Mouse (Mus musculus): ENCODE measurements around the gene Rassf3. TPM values are rescaled to one million over a fixed set of nuclear protein-coding genes. Genes with fewer than 3 reads are reported as not detected.

Rassf3 gene
- polyA plus RNA-seq, 1 experiment from 2014 or later, result 13.3 TPM

DNA sequence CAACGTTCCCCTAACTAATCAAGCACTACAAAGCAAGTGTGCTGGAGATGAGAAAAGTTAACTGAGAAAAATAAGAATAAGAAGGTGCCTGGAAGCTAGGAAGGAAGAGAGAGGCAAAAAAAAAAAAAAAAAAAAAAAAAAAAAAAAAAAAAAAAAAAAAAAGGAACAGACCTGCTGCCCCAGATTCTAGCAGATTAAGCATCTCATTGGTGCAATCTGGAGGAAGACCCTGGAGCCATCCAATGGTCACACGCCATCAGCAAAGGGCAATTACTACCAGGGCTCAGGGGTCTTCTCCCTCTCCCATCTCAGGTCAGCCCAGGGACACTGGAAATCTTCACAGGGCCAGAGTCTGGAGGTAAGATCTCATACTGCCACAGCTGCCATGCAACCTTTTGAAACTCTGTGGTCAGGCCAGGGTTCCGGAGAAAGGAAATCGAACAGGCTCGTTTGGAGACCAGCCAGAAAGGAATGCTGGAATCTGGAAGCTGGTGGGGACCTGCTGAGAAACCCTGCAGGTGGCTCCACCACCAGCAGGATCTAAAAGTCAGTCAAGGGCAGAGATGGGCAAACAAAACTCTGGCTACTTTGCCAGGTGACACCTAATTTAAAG lies 49.6 kb downstream of the Rassf3 start:
- Histone ChIP-seq H3K4me2 (ENCODE audit: low read depth, low read length) (no peak overlapping the region), H3K36me3 (ENCODE audit: control insufficient read depth, insufficient read depth) (no peaks in the 10 kb centered on the region), H3K27ac (ENCODE audit: low read length) (no peak overlapping the region), H3K9ac (ENCODE audit: low read depth, low read length) (no peak overlapping the region), H3K27me3 (ENCODE audit: control insufficient read depth, insufficient read depth, low read depth, low read length) (no peaks in the 10 kb centered on the region), H3K9me3 (replicated peaks; ENCODE audit: control insufficient read depth, low read length) (no peaks in the 10 kb centered on the region), H3K4me1 (ENCODE audit: control insufficient read depth, low read depth, low read length) (peaks cover 67% of the 10 kb centered on the region), H3K4me3 (ENCODE audit: low read depth, low read length) (no peak overlapping the region)
- ATAC-seq (ENCODE audit: low read depth), result no peak
- 18% methylated on average over 5 of the region's 5 CpGs for WGBS (ENCODE audit: insufficient replicate concordance)

GRCm38 (mm10) chr10:121425506-121426025 lies 50.6 kb downstream of the Rassf3 start:
- no peak overlapping the region for H3K9ac ChIP-seq (ENCODE audit: low read depth, low read length)
- no peak overlapping the region for H3K4me3 ChIP-seq (ENCODE audit: low read depth, low read length)
- no peaks in the 10 kb centered on the region for H3K36me3 ChIP-seq (ENCODE audit: control insufficient read depth, insufficient read depth)
- peaks cover 57% of the 10 kb centered on the region for H3K4me1 ChIP-seq (ENCODE audit: control insufficient read depth, low read depth, low read length)
- no peaks in the 10 kb centered on the region for H3K9me3 ChIP-seq (replicated peaks; ENCODE audit: control insufficient read depth, low read length)
- no peak for ATAC-seq (ENCODE audit: low read depth)
- H3K27me3 ChIP-seq (ENCODE audit: control insufficient read depth, insufficient read depth, low read depth, low read length), result no peaks in the 10 kb centered on the region
- WGBS (ENCODE audit: insufficient replicate concordance), result 73% methylated on average over 14 of the region's 14 CpGs
- H3K27ac ChIP-seq (ENCODE audit: low read length), result no peak overlapping the region
- no peak overlapping the region for H3K4me2 ChIP-seq (ENCODE audit: low read depth, low read length)

DNA sequence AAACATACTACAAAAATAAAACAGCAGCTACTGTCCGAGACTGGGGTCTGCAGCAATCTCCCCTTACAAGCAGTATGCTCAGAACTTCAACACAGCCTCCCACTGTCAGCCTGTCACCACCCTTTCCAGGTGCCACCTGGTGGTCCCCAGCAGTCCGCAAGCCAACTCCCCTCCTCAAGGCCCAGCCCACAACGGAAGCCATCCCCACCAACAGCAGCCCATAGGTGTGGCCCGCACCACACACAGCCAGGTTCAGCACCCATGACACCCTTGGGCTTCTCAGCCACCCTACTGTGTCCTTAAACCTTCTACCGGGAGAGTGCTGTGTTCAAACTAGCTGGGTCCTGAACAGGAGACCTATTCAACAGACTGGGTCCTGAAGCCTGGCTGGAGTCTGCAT lies 51.1 kb downstream of the Rassf3 start:
- Histone ChIP-seq H3K9ac (ENCODE audit: low read depth, low read length) (no peak overlapping the region), H3K4me2 (ENCODE audit: low read depth, low read length) (no peak overlapping the region), H3K27ac (ENCODE audit: low read length) (no peak overlapping the region), H3K9me3 (replicated peaks; ENCODE audit: control insufficient read depth, low read length) (no peaks in the 10 kb centered on the region), H3K4me3 (ENCODE audit: low read depth, low read length) (no peak overlapping the region), H3K27me3 (ENCODE audit: control insufficient read depth, insufficient read depth, low read depth, low read length) (no peaks in the 10 kb centered on the region), H3K4me1 (ENCODE audit: control insufficient read depth, low read depth, low read length) (peaks cover 55% of the 10 kb centered on the region), H3K36me3 (ENCODE audit: control insufficient read depth, insufficient read depth) (no peaks in the 10 kb centered on the region)
- ATAC-seq (ENCODE audit: low read depth), result no peak
- 82% methylated on average over 5 of the region's 5 CpGs for WGBS (ENCODE audit: insufficient replicate concordance)

- ATAC-seq (ENCODE audit: low read depth), result no peak
- Histone ChIP-seq H3K4me2 (ENCODE audit: low read depth, low read length) (no peak overlapping the region), H3K27me3 (ENCODE audit: control insufficient read depth, insufficient read depth, low read depth, low read length) (no peaks in the 10 kb centered on the region), H3K36me3 (ENCODE audit: control insufficient read depth, insufficient read depth) (no peaks in the 10 kb centered on the region), H3K27ac (ENCODE audit: low read length) (no peak overlapping the region), H3K9me3 (replicated peaks; ENCODE audit: control insufficient read depth, low read length) (no peaks in the 10 kb centered on the region), H3K4me1 (ENCODE audit: control insufficient read depth, low read depth, low read length) (peaks cover 55% of the 10 kb centered on the region), H3K4me3 (ENCODE audit: low read depth, low read length) (no peak overlapping the region), H3K9ac (ENCODE audit: low read depth, low read length) (no peak overlapping the region)
- 77% methylated on average over 3 of the region's 3 CpGs for WGBS (ENCODE audit: insufficient replicate concordance)
These were observed 51.7 kb downstream of the Rassf3 start for GRCm38 (mm10) chr10:121424455-121424854.

DNA sequence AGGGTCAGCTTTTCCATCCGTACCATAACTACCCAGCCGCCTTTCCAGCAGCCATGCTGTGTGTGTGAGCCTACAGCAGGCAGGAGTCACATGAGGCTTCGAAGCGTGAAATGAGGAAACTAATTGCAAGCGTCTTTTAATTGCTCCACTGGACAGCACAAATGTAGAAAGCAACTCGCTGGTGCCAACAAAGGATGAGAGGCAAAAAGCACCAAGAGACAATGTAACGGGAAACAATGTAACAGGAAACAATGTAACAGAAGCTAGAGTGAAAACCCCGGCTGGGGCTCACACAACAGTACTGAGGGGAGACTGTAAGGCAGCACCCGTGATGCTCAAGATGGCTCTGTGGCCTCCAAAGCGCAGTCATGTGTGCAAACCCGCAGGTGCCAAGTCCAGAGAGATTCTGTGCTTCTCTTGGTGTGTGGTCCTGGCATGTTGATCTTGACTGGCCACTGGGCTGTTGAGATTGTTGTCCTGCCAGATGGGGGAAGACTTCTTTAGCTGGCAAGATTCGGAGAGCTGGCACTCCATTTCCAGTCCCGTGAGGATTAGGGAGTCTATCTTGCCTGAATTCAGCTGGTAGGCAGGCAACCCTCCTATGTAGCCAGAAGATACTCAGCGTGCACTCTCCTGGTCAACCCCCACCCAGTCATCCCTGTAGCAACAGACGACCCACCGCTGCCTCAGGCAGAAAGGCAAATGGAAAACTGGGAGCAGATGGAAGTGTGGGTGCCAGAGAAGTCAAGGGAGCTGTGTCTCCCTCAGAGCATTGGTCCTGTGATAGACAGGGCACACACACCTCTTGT lies 52.4 kb downstream of the Rassf3 start:
- no peaks in the 10 kb centered on the region for H3K9me3 ChIP-seq (replicated peaks; ENCODE audit: control insufficient read depth, low read length)
- H3K4me2 ChIP-seq (ENCODE audit: low read depth, low read length), result no peak overlapping the region
- H3K4me3 ChIP-seq (ENCODE audit: low read depth, low read length), result no peak overlapping the region
- no peak for ATAC-seq (ENCODE audit: low read depth)
- no peaks in the 10 kb centered on the region for H3K36me3 ChIP-seq (ENCODE audit: control insufficient read depth, insufficient read depth)
- WGBS (ENCODE audit: insufficient replicate concordance), result 73% methylated on average over 16 of the region's 16 CpGs
- H3K4me1 ChIP-seq (ENCODE audit: control insufficient read depth, low read depth, low read length), result peaks cover 51% of the 10 kb centered on the region
- H3K9ac ChIP-seq (ENCODE audit: low read depth, low read length), result no peak overlapping the region
- no peak overlapping the region for H3K27ac ChIP-seq (ENCODE audit: low read length)
- H3K27me3 ChIP-seq (ENCODE audit: control insufficient read depth, insufficient read depth, low read depth, low read length), result no peaks in the 10 kb centered on the region

GRCm38 (mm10) chr10:121422294-121422693 lies 53.9 kb downstream of the Rassf3 start:
- no peak for ATAC-seq (ENCODE audit: low read depth)
- no peak overlapping the region for H3K27ac ChIP-seq (ENCODE audit: low read length)
- no peak overlapping the region for H3K9ac ChIP-seq (ENCODE audit: low read depth, low read length)
- no peak overlapping the region for H3K4me3 ChIP-seq (ENCODE audit: low read depth, low read length)
- H3K36me3 ChIP-seq (ENCODE audit: control insufficient read depth, insufficient read depth), result no peaks in the 10 kb centered on the region
- WGBS (ENCODE audit: insufficient replicate concordance), result 70% methylated on average over 6 of the region's 6 CpGs
- no peaks in the 10 kb centered on the region for H3K9me3 ChIP-seq (replicated peaks; ENCODE audit: control insufficient read depth, low read length)
- H3K4me2 ChIP-seq (ENCODE audit: low read depth, low read length), result no peak overlapping the region
- no peaks in the 10 kb centered on the region for H3K27me3 ChIP-seq (ENCODE audit: control insufficient read depth, insufficient read depth, low read depth, low read length)
- peaks cover 38% of the 10 kb centered on the region for H3K4me1 ChIP-seq (ENCODE audit: control insufficient read depth, low read depth, low read length)

GRCm38 (mm10) chr10:121421657-121422290 lies 54.4 kb downstream of the Rassf3 start:
- no peaks in the 10 kb centered on the region for H3K27me3 ChIP-seq (ENCODE audit: control insufficient read depth, insufficient read depth, low read depth, low read length)
- peaks cover 33% of the 10 kb centered on the region for H3K4me1 ChIP-seq (ENCODE audit: control insufficient read depth, low read depth, low read length)
- H3K36me3 ChIP-seq (ENCODE audit: control insufficient read depth, insufficient read depth), result no peaks in the 10 kb centered on the region
- no peak overlapping the region for H3K9ac ChIP-seq (ENCODE audit: low read depth, low read length)
- no peak for ATAC-seq (ENCODE audit: low read depth)
- WGBS (ENCODE audit: insufficient replicate concordance), result 79% methylated on average over 11 of the region's 11 CpGs
- H3K9me3 ChIP-seq (replicated peaks; ENCODE audit: control insufficient read depth, low read length), result no peaks in the 10 kb centered on the region
- no peak overlapping the region for H3K4me3 ChIP-seq (ENCODE audit: low read depth, low read length)
- H3K4me2 ChIP-seq (ENCODE audit: low read depth, low read length), result no peak overlapping the region
- no peak overlapping the region for H3K27ac ChIP-seq (ENCODE audit: low read length)

- no peak for ATAC-seq (ENCODE audit: low read depth)
- Histone ChIP-seq H3K4me2 (ENCODE audit: low read depth, low read length) (no peak overlapping the region), H3K27ac (ENCODE audit: low read length) (no peak overlapping the region), H3K36me3 (ENCODE audit: control insufficient read depth, insufficient read depth) (peaks cover under 1% of the 10 kb centered on the region; the same call in 1 of the 2 replicates), H3K9me3 (replicated peaks; ENCODE audit: control insufficient read depth, low read length) (no peaks in the 10 kb centered on the region), H3K9ac (ENCODE audit: low read depth, low read length) (no peak overlapping the region), H3K4me1 (ENCODE audit: control insufficient read depth, low read depth, low read length) (peaks cover 27% of the 10 kb centered on the region), H3K27me3 (ENCODE audit: control insufficient read depth, insufficient read depth, low read depth, low read length) (no peaks in the 10 kb centered on the region), H3K4me3 (ENCODE audit: low read depth, low read length) (no peak overlapping the region)
- WGBS (ENCODE audit: insufficient replicate concordance), result 66% methylated on average over 9 of the region's 9 CpGs
These were observed 55.1 kb downstream of the Rassf3 start for GRCm38 (mm10) chr10:121421023-121421422.
